Mouse (Mus musculus) spleen, adult 2 months (tissue): ENCODE measurements around the gene Fam166a. TPM values are rescaled to one million over a fixed set of nuclear protein-coding genes. Genes with fewer than 3 reads are reported as not detected.

Source experiments
- DNase-seq, 2 experiments: peaks; one replicate each; pipeline versions ENCODE4 v3.0.0 to v3.0.0-alpha.2; 2012 to 2021; ENCODE audit warnings: low spot score in 2 of 2, low read depth in 1 of 2
- H3K27ac ChIP-seq: fragments of 200-500 bp; 2 replicates; pipeline ENCODE4 v1.5.1; 2012; ENCODE audit warnings: low read length, inconsistent platforms; ENCODE audit not compliant: insufficient read depth
- H3K27me3 ChIP-seq: fragments of 200-500 bp; 2 replicates; pipeline ENCODE4 v1.6.1; 2012; ENCODE audit warnings: mild to moderate bottlenecking, moderate library complexity, low read length, inconsistent platforms; ENCODE audit not compliant: control insufficient read depth, insufficient read depth
- H3K36me3 ChIP-seq: fragments of 200-500 bp; 2 replicates; pipeline ENCODE4 v1.6.1; 2012; ENCODE audit warnings: mild to moderate bottlenecking, low read length, inconsistent platforms; ENCODE audit not compliant: control insufficient read depth, insufficient read depth
- H3K4me1 ChIP-seq: fragments of 200-500 bp; 2 replicates; pipeline ENCODE4 v1.6.1; 2011; ENCODE audit warnings: inconsistent platforms; ENCODE audit not compliant: control insufficient read depth, insufficient read depth, insufficient read length
- H3K4me3 ChIP-seq: fragments of 200-500 bp; 2 replicates; pipeline ENCODE4 v1.5.1; 2011; ENCODE audit warnings: mild to moderate bottlenecking, inconsistent platforms; ENCODE audit not compliant: insufficient read depth, insufficient read length; ENCODE audit errors: extremely low read depth
- CTCF ChIP-seq: fragments of 200-500 bp; IDR thresholded peaks from 2 replicates; pipeline ENCODE4 v1.5.1; 2011; ENCODE audit warnings: mild to moderate bottlenecking, inconsistent platforms; ENCODE audit not compliant: insufficient read depth, insufficient read length, insufficient replicate concordance; ENCODE audit errors: extremely low read depth
- POLR2A ChIP-seq: fragments of 200-500 bp; IDR thresholded peaks from 2 replicates; pipeline ENCODE4 v1.6.1; 2011; ENCODE audit warnings: low read depth, low read length, inconsistent platforms
- WGBS: fragments of 180-500 bp; shearing (Covaris S2); methylation state at CpG from one replicate; pipeline ENCODE4 v1.1.7; 2018; 5-methylcytosine and 5-hydroxymethylcytosine counted together
- polyA plus RNA-seq: library from polyadenylated mRNA; depleted of rRNA; stranded (reverse); fragments of >200 nt; gene quantifications from 2 replicates; pipeline ENCODE4 v1.2.3, GENCODE M21; 2012; rRNA removed

Fam166a gene
- polyA plus RNA-seq, 1 experiment = 0.16 TPM

DNA sequence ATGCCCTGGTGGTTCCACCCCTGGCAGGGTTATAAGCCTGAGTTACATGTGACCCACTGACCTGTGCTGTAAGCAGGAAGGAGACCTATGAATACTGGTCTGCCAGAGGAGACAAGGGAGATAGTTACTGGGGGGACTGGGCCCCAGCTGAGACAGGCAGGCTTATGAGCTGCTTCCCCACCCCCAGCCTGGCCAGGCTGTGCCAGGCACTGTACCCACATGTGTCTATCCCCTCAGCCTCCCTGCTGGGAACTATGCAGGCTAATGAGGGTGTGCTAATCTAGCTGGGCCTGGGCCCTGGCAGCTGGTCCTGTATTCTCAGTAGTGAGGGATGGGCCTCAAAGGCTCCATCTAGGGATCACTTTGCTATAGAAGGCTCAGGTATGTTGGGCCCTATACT is 48.7 kb downstream of the Fam166a start:
- H3K4me1 ChIP-seq = peaks cover 20% of the 10 kb centered on the region
- TF ChIP-seq POLR2A (no peak), CTCF (no peak)
- no peaks in the 10 kb centered on the region for H3K27me3 ChIP-seq
- no peak overlapping the region for H3K4me3 ChIP-seq
- H3K27ac ChIP-seq = no peak overlapping the region
- H3K36me3 ChIP-seq = peaks cover 5% of the 10 kb centered on the region
- DNase-seq = no peak

GRCm38 (mm10) chr2:25267746-25268309 is 49.3 kb downstream of the Fam166a start:
- Histone ChIP-seq H3K36me3 (peaks cover 5% of the 10 kb centered on the region), H3K27ac (no peak overlapping the region), H3K27me3 (no peaks in the 10 kb centered on the region), H3K4me1 (peaks cover 21% of the 10 kb centered on the region), H3K4me3 (no peak overlapping the region)
- 81% methylated on average over 4 of the region's 4 CpGs for WGBS
- TF ChIP-seq POLR2A = no peak
- DNase-seq = no peak

Other genes with a start within 250 kb of the Fam166a start
- 12.6 and 18.8 TPM in 2 replicates for gene Mrpl41, start 243.6 kb upstream of the Fam166a start, polyA plus RNA-seq
- 43.0 and 50.4 TPM in 2 replicates for gene Pnpla7, start 242.7 kb upstream of the Fam166a start, polyA plus RNA-seq
- gene Nsmf, start 164.4 kb upstream of the Fam166a start, polyA plus RNA-seq = 43.0 and 81.9 TPM in 2 replicates
- gene Entpd8, start 138.4 kb upstream of the Fam166a start, polyA plus RNA-seq = 0.05 and 0.14 TPM in 2 replicates
- gene Noxa1, start 123.6 kb upstream of the Fam166a start, polyA plus RNA-seq = 0.21 and 0.25 TPM in 2 replicates
- gene Nrarp, start 38.0 kb upstream of the Fam166a start, polyA plus RNA-seq = 8.0 and 13.8 TPM in 2 replicates
- gene Tor4a, start 21.9 kb upstream of the Fam166a start, polyA plus RNA-seq = 77.5 and 104 TPM in 2 replicates
- gene Nelfb, start 7.3 kb upstream of the Fam166a start, polyA plus RNA-seq = 61.6 and 68.1 TPM in 2 replicates
- gene Stpg3, start 4.1 kb upstream of the Fam166a start, polyA plus RNA-seq = 0.05 TPM in 1 of 2 replicates, not detected in the other
- gene Tubb4b, start 6.0 kb downstream of the Fam166a start, polyA plus RNA-seq = 222 and 307 TPM in 2 replicates
- 0.04 and 0.06 TPM in 2 replicates for gene Slc34a3, start 15.6 kb downstream of the Fam166a start, polyA plus RNA-seq
- not detected in 2 replicates for gene Rnf224, start 18.0 kb downstream of the Fam166a start, polyA plus RNA-seq
- 1.8 and 2.1 TPM in 2 replicates for gene Rnf208, start 23.5 kb downstream of the Fam166a start, polyA plus RNA-seq
- not detected in 2 replicates for gene Cysrt1, start 23.7 kb downstream of the Fam166a start, polyA plus RNA-seq
- 21.0 and 25.2 TPM in 2 replicates for gene AL732309.1, start 28.1 kb downstream of the Fam166a start, polyA plus RNA-seq
- gene Tmem203, start 36.7 kb downstream of the Fam166a start, polyA plus RNA-seq = 44.4 and 60.5 TPM in 2 replicates
- 17.1 and 23.5 TPM in 2 replicates for gene Tprn, start 43.9 kb downstream of the Fam166a start, polyA plus RNA-seq
- gene Ssna1, start 53.7 kb downstream of the Fam166a start, polyA plus RNA-seq = 45.5 and 67.8 TPM in 2 replicates
- 55.7 and 68.8 TPM in 2 replicates for gene Anapc2, start 53.7 kb downstream of the Fam166a start, polyA plus RNA-seq
- not detected in 2 replicates for gene Tmem210, start 69.4 kb downstream of the Fam166a start, polyA plus RNA-seq
- 0.28 and 0.77 TPM in 2 replicates for gene Lrrc26, start 71.2 kb downstream of the Fam166a start, polyA plus RNA-seq
- 0.04 and 0.26 TPM in 2 replicates for gene Grin1, start 100.4 kb downstream of the Fam166a start, polyA plus RNA-seq
- gene Man1b1, start 113.6 kb downstream of the Fam166a start, polyA plus RNA-seq = 11.4 and 14.6 TPM in 2 replicates
- gene Dpp7, start 137.6 kb downstream of the Fam166a start, polyA plus RNA-seq = 35.1 and 41.8 TPM in 2 replicates
- gene Uap1l1, start 146.9 kb downstream of the Fam166a start, polyA plus RNA-seq = 28.4 and 55.4 TPM in 2 replicates
- gene Sapcd2, start 153.6 kb downstream of the Fam166a start, polyA plus RNA-seq = 6.7 and 9.4 TPM in 2 replicates
- gene Entpd2, start 177.1 kb downstream of the Fam166a start, polyA plus RNA-seq = 5.0 and 5.9 TPM in 2 replicates
- 31.0 and 36.5 TPM in 2 replicates for gene Npdc1, start 180.6 kb downstream of the Fam166a start, polyA plus RNA-seq
- gene Fut7, start 204.5 kb downstream of the Fam166a start, polyA plus RNA-seq = 2.4 and 3.7 TPM in 2 replicates
- gene Abca2, start 210.0 kb downstream of the Fam166a start, polyA plus RNA-seq = 61.1 and 67.6 TPM in 2 replicates
- gene Clic3, start 238.1 kb downstream of the Fam166a start, polyA plus RNA-seq = 2.5 and 3.1 TPM in 2 replicates
- gene Paxx, start 242.3 kb downstream of the Fam166a start, polyA plus RNA-seq = 68.7 and 86.4 TPM in 2 replicates